ENCODE assay signal across 8 mouse cellular contexts in genomic region chr3:66970661-66971331, GRCm38 (mm10). TPM values are rescaled to one million over a fixed set of nuclear protein-coding genes. Genes with fewer than 3 reads are reported as not detected.
DNase-seq lines count a peak whose midpoint lies in the region; ATAC-seq lines count a peak whose summit lies in the region.
"Had no signal": no experiment of that assay in that cellular context is flagged by ENCODE, and none has a peak within 500 bp of the region (broad histone marks: within the 10 kb centered on the region; RNA-seq: fewer than 3 reads in every experiment).

No protein-coding gene starts in this region.

- H3K36me3 ChIP-seq in forebrain, embryonic 12.5 days (replicated peaks), result no peaks in the 10 kb centered on the region
- H3K36me3 ChIP-seq in liver, embryonic 12.5 days, result no peaks in the 10 kb centered on the region

- H3K4me3 ChIP-seq in forebrain, embryonic 12.5 days (replicated peaks), result peak overlapping the region; percentile 19; the same call in 1 of the 2 replicates
- H3K4me3 ChIP-seq in liver, embryonic 12.5 days, result peak overlapping the region; percentile 25

- ATAC-seq in forebrain, embryonic 12.5 days (ENCODE audit: low FRiP score), result no peak; the same call in 1 of the 2 replicates
- ATAC-seq in liver, embryonic 12.5 days, result 0 out of 2 replicates have a peak, but pooled peaks have one; percentile 10
- ATAC-seq in inflammation-experienced regulatory T-cells, adult 6 months, result no peak

- no peak overlapping the region for H3K27ac ChIP-seq in forebrain, embryonic 12.5 days
- H3K27ac ChIP-seq in liver, embryonic 12.5 days, result no peak overlapping the region

- peaks cover 18% of the 10 kb centered on the region for H3K4me1 ChIP-seq in forebrain, embryonic 12.5 days
- 0 out of 2 replicates have a peak, but pooled peaks cover 12% of the 10 kb centered on the region for H3K4me1 ChIP-seq in liver, embryonic 12.5 days

- peak; percentile 7 for DNase-seq in right cerebral cortex, postnatal 4 days
- DNase-seq in right cerebral cortex, postnatal 10 days (ENCODE audit: low spot score in 2 of 2), result no peak
- DNase-seq in adrenal gland, postnatal 36 days, result no peak
- no peak for DNase-seq in lung, postnatal 10 days
- DNase-seq: kidney, postnatal 36 days had no signal

- H3K27me3 ChIP-seq in forebrain, embryonic 12.5 days, result peaks cover 65% of the 10 kb centered on the region
- H3K27me3 ChIP-seq in liver, embryonic 12.5 days (replicated peaks), result peaks cover 67% of the 10 kb centered on the region

- H3K9me3 ChIP-seq in forebrain, embryonic 12.5 days, result no peaks in the 10 kb centered on the region
- no peaks in the 10 kb centered on the region for H3K9me3 ChIP-seq in liver, embryonic 12.5 days (replicated peaks)

- WGBS in forebrain, embryonic 12.5 days, result under 1% methylated on average over 29 of the region's 29 CpGs
- WGBS in liver, embryonic 12.5 days (ENCODE audit: insufficient replicate concordance), result 3% methylated on average over 29 of the region's 29 CpGs

- H3K4me2 ChIP-seq in forebrain, embryonic 12.5 days, result peak overlapping the region; percentile 37
- peak overlapping the region; percentile 44 for H3K4me2 ChIP-seq in liver, embryonic 12.5 days

- H3K9ac ChIP-seq in forebrain, embryonic 12.5 days, result no peak overlapping the region
- H3K9ac ChIP-seq in liver, embryonic 12.5 days, result no peak overlapping the region

RNA-seq across cellular contexts. Expression of gene Rsrc1, which starts 10.4 kb away (rescaled TPM):
- 40.3 and 44.5 TPM in 2 replicates for polyA plus RNA-seq in forebrain, embryonic 12.5 days (2016; fragmentation: Nextera tagmentation; extraction: Ambion mirVana)
- 15.1 and 16.3 TPM in 2 replicates for polyA plus RNA-seq in liver, embryonic 12.5 days (2016; fragmentation: Nextera tagmentation; extraction: Ambion mirVana)
- 10 to 100 TPM; 29.2 to 29.7 TPM for total RNA-seq in adrenal gland, postnatal 36 days (2021)
- 10 to 100 TPM; 43.1 to 52.8 (median 44.0) TPM for polyA plus RNA-seq in inflammation-experienced regulatory T-cells, adult 6 months (2017; shearing (Covaris generic))

RNA-seq across cellular contexts. Expression of gene Shox2, which starts 10.8 kb away (rescaled TPM):
- 16.8 and 22.1 TPM in 2 replicates for polyA plus RNA-seq in forebrain, embryonic 12.5 days (2016; fragmentation: Nextera tagmentation; extraction: Ambion mirVana)
- 0.17 and 0.24 TPM in 2 replicates for polyA plus RNA-seq in liver, embryonic 12.5 days (2016; fragmentation: Nextera tagmentation; extraction: Ambion mirVana)
- total RNA-seq in adrenal gland, postnatal 36 days (2021), result 1 to 10 TPM; 1.4 to 3.7 TPM
- polyA plus RNA-seq in inflammation-experienced regulatory T-cells, adult 6 months (2017; shearing (Covaris generic)), result not detected

Comparison
In these comparisons a context has a peak if more than half of its experiments do, and no peak if none do; other contexts are left out.
1. RNA of gene Shox2, which starts 10.8 kb away (polyA plus RNA-seq): 16.8 to 22.1 TPM in forebrain, embryonic 12.5 days; 0.17 to 0.24 TPM in liver, embryonic 12.5 days and not detected in inflammation-experienced regulatory T-cells, adult 6 months; every median in the first group is over 10 times any median in the second.